Mouse (Mus musculus): Measurements from ENCODE around the gene Pik3c2b. TPM values are rescaled to one million over a fixed set of nuclear protein-coding genes. Genes with fewer than 3 reads are reported as not detected.

The Pik3c2b gene
- polyA plus RNA-seq, 1 experiment from 2014 or later = 10.8 TPM

DNA sequence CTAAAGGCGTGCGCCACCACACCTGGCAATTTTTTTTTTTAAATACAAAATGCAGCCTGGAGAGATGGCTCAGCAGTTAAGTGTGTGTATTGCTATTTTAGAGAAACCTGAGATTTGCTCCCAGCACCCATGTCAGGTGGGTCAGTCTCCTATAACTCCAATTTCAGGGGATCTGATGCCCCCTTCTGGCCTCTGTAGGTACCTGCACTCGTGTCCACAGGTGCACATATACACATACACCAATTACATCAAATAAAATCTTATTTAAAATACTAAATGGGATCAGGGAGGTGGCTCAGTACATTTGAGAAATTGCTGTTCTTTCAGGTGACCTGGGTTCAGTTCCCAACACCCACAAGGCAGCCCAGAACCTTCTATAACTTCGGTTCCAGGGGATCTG, 70.6 kb downstream of the Pik3c2b start:
- Histone ChIP-seq H3K27me3 (no peaks in the 10 kb centered on the region), H3K4me2 (replicated peaks) (no peak overlapping the region), H3K9me3 (0 out of 2 replicates have a peak, but pooled peaks cover 3% of the 10 kb centered on the region), H3K27ac (no peak overlapping the region), H3K9ac (no peak overlapping the region), H3K36me3 (no peaks in the 10 kb centered on the region), H3K4me3 (no peak overlapping the region), H3K4me1 (peaks cover 9% of the 10 kb centered on the region; the same call in 1 of the 2 replicates)
- no peak for ATAC-seq (ENCODE audit: insufficient number of reproducible peaks, insufficient read depth, low FRiP score, low TSS enrichment)
- WGBS = 88% methylated on average over 4 of the region's 4 CpGs

DNA sequence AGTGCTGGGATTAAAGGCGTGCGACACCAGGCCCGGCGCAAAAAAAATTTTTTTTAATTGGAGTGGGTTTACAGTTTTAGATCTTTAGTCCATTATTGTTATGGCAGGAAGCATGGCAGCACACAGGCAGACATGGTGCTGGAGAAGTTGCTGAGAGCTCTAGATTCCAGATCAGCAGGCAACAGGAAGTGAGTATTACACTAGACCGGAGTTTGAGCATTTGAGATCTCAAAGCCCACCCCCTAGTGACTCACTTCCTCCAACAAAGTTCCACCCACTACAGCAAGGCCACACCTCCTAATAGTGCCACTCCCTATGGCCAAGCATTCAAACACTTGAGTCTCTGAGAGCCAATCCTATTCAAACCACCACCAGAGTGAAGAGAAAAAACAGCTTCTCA, 72.7 kb downstream of the Pik3c2b start:
- H3K4me2 ChIP-seq (replicated peaks) = no peak overlapping the region
- no peak overlapping the region for H3K27ac ChIP-seq
- no peak overlapping the region for H3K4me3 ChIP-seq
- H3K9me3 ChIP-seq = 0 out of 2 replicates have a peak, but pooled peaks cover 3% of the 10 kb centered on the region
- no peak for ATAC-seq (ENCODE audit: insufficient number of reproducible peaks, insufficient read depth, low FRiP score, low TSS enrichment)
- H3K36me3 ChIP-seq = no peaks in the 10 kb centered on the region
- H3K4me1 ChIP-seq = peaks cover 9% of the 10 kb centered on the region; the same call in 1 of the 2 replicates
- no peaks in the 10 kb centered on the region for H3K27me3 ChIP-seq
- no peak overlapping the region for H3K9ac ChIP-seq
- WGBS = 91% methylated on average over 5 of the region's 5 CpGs

DNA sequence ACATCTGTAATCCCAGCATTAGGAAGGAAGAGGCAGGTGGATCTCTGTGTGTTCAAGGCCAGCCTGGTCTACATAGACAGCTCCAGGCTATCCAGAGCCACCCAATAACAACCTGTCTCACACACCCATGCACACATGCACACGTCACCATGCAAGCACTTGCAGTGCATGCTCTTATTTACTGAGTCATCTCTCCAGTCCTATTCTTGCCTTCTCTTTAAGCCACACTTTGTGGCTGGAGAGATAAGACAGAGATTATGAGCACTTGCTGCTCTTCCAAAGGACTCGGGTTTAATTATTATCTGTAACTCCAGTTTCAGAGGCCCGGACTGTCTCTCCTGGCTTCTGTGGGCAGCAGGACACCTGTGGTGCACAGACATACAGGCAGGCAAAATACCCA, 73.4 kb downstream of the Pik3c2b start:
- WGBS = 88% methylated on average over 3 of the region's 3 CpGs
- Histone ChIP-seq H3K36me3 (no peaks in the 10 kb centered on the region), H3K4me3 (no peak overlapping the region), H3K4me1 (peaks cover 9% of the 10 kb centered on the region; the same call in 1 of the 2 replicates), H3K27me3 (no peaks in the 10 kb centered on the region), H3K9me3 (0 out of 2 replicates have a peak, but pooled peaks cover 3% of the 10 kb centered on the region), H3K27ac (no peak overlapping the region), H3K4me2 (replicated peaks) (no peak overlapping the region), H3K9ac (no peak overlapping the region)
- no peak for ATAC-seq (ENCODE audit: insufficient number of reproducible peaks, insufficient read depth, low FRiP score, low TSS enrichment)

DNA sequence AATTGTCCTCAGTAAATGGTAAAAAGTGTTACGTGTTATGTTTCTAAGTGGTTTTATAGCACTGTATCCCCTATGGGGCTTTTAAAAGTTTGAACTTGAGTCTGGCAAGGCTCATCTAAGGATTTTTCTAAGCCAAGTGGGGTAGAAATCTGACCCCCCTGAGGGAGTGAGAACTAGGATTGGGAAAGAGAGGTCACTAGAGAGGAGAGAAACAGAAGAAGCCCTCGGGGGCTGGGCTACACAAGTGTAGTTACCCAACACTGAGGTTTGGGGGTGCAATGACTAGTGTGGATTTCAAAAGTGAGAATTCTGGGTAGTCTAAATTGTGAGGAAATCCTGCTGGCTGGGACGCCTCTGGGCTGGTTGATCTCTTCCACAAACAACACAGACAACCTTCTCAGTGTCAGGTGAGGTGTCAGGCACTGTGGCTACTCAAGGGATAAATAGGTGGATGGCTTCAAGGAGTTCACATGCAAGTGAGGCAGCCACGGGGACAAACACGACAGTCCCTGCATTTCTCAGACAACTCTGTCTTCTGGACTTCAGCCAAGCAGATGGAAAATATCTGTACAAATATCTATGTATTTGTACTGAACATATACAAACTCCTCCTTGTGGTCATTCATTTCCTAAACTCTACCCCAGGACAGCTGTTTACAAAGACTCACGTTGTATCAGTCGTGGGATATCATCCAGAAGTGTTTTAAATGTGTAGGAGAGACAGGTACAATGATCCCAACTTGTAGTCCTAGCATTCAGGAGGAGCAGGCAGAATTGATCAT, 74.7 kb downstream of the Pik3c2b start:
- Histone ChIP-seq H3K36me3 (no peaks in the 10 kb centered on the region), H3K4me1 (peaks cover 9% of the 10 kb centered on the region; the same call in 1 of the 2 replicates), H3K9ac (no peak overlapping the region), H3K27me3 (no peaks in the 10 kb centered on the region), H3K27ac (peak overlapping the region; percentile 7; the same call in 1 of the 2 replicates), H3K4me3 (no peak overlapping the region), H3K4me2 (replicated peaks) (no peak overlapping the region), H3K9me3 (no peaks in the 10 kb centered on the region)
- ATAC-seq (ENCODE audit: insufficient number of reproducible peaks, insufficient read depth, low FRiP score, low TSS enrichment) = 0 out of 2 replicates have a peak, but pooled peaks have one; percentile 28
- 42% methylated on average over 7 of the region's 7 CpGs for WGBS

DNA sequence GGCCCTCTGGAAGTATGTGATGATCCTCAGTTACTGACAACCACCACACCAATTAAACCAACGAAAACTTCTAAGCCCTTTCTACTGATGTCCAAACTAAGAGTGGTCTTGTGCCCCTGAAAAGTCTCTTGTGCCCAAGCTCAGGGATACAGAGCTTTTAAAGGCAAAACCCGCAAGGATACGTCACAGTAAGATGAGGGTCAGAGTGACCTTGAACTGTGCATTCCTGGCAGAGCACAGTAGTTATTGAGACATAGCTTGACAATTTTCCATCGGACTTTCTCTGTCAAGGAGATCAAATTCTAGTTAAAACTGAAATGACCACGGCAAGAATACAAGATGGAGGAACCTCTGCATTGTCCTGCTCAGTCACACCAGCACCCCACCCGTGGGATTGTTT, 75.8 kb downstream of the Pik3c2b start:
- no peak overlapping the region for H3K27ac ChIP-seq
- 66% methylated on average over 6 of the region's 6 CpGs for WGBS
- H3K4me3 ChIP-seq = no peak overlapping the region
- no peaks in the 10 kb centered on the region for H3K9me3 ChIP-seq
- no peaks in the 10 kb centered on the region for H3K27me3 ChIP-seq
- H3K36me3 ChIP-seq = no peaks in the 10 kb centered on the region
- H3K4me1 ChIP-seq = peaks cover 9% of the 10 kb centered on the region; the same call in 1 of the 2 replicates
- no peak overlapping the region for H3K4me2 ChIP-seq (replicated peaks)
- no peak overlapping the region for H3K9ac ChIP-seq
- no peak for ATAC-seq (ENCODE audit: insufficient number of reproducible peaks, insufficient read depth, low FRiP score, low TSS enrichment)

DNA sequence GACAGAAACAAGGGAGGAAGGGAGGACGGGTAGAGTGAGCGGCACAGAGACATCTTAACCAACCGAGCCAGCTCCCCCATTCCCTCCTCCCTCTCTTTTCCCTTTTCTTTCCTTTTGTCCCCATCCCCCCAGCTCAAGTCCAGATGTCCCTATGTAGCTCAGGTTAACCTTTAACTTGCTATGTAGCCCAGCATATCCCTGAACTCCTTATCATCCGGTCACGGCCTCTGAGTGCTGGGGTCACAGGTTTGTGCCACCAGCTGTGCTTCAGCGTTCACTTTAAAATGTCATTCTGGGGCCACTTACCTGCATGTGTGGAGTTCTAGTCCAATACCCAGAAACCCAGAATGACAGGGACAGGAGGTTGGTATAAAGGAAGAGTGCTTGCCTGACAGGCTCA, 78.7 kb downstream of the Pik3c2b start:
- H3K9ac ChIP-seq = no peak overlapping the region
- H3K36me3 ChIP-seq = no peaks in the 10 kb centered on the region
- no peak overlapping the region for H3K27ac ChIP-seq
- 75% methylated on average over 6 of the region's 6 CpGs for WGBS
- H3K4me2 ChIP-seq (replicated peaks) = no peak overlapping the region
- no peaks in the 10 kb centered on the region for H3K9me3 ChIP-seq
- no peak for ATAC-seq (ENCODE audit: insufficient number of reproducible peaks, insufficient read depth, low FRiP score, low TSS enrichment)
- no peaks in the 10 kb centered on the region for H3K27me3 ChIP-seq
- H3K4me3 ChIP-seq = no peak overlapping the region
- H3K4me1 ChIP-seq = peaks cover 9% of the 10 kb centered on the region; the same call in 1 of the 2 replicates

DNA sequence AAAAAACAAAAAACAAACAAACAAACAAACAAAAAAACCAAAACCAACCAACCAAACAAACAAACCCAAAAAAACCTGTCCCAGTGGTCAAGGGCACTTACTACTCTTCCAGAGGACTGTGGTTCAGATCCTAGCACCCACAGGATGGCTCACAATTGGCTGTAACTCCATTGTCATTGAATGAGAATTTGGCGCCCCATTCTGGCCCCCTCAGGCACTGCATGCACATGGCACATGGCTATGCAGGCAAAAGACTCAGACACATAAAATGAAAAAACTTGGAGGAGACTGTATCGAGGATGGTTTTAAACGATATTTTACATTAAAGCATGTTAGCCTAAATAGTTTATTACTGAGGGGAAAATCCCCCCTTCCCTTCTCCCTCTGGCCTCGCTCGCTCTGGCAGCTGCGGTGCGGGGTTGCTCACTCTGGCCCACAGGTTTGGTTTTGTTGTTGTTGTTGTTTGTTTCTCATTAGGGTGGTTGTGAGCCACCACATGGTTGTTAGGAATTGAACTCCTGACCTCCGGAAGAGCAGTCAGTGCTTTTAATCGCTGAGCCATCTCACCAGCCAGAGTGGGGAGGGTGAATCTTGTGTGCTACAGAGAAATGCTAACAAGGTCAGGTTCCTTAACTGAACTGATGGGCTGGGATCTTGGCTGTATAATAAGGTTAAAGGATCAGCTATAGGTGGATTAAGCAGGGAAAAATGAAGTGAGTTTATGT, 80.3 kb downstream of the Pik3c2b start:
- H3K9ac ChIP-seq = no peak overlapping the region
- no peak overlapping the region for H3K4me2 ChIP-seq (replicated peaks)
- peaks cover 11% of the 10 kb centered on the region; the same call in 1 of the 2 replicates for H3K4me1 ChIP-seq
- no peak for ATAC-seq (ENCODE audit: insufficient number of reproducible peaks, insufficient read depth, low FRiP score, low TSS enrichment)
- no peak overlapping the region for H3K4me3 ChIP-seq
- H3K27me3 ChIP-seq = no peaks in the 10 kb centered on the region
- no peaks in the 10 kb centered on the region for H3K36me3 ChIP-seq
- no peaks in the 10 kb centered on the region for H3K9me3 ChIP-seq
- WGBS = 87% methylated on average over 9 of the region's 9 CpGs
- H3K27ac ChIP-seq = no peak overlapping the region

DNA sequence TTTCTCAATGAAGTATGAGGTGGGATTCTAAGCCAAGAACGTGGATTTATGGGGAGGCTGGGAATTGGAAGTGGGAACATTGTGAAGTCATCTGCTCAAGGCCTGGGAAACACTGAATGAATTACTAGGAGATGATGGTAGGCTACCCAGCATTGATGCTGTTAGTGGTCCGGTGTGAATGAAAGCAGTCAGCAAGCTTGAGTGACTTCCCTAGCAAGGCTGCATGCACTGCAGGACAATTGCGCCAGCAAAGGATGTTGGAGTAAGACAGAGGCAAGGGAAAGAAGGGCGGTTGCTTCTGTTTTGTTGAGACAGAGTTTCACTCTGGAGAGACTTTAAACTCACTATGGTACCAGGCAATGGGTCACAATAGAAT, 80.9 kb downstream of the Pik3c2b start:
- no peaks in the 10 kb centered on the region for H3K36me3 ChIP-seq
- H3K4me1 ChIP-seq = peaks cover 11% of the 10 kb centered on the region; the same call in 1 of the 2 replicates
- no peak for ATAC-seq (ENCODE audit: insufficient number of reproducible peaks, insufficient read depth, low FRiP score, low TSS enrichment)
- 65% methylated on average over 4 of the region's 4 CpGs for WGBS
- no peak overlapping the region for H3K4me3 ChIP-seq
- no peaks in the 10 kb centered on the region for H3K27me3 ChIP-seq
- H3K27ac ChIP-seq = no peak overlapping the region
- H3K9ac ChIP-seq = no peak overlapping the region
- H3K4me2 ChIP-seq (replicated peaks) = no peak overlapping the region
- H3K9me3 ChIP-seq = no peaks in the 10 kb centered on the region

DNA sequence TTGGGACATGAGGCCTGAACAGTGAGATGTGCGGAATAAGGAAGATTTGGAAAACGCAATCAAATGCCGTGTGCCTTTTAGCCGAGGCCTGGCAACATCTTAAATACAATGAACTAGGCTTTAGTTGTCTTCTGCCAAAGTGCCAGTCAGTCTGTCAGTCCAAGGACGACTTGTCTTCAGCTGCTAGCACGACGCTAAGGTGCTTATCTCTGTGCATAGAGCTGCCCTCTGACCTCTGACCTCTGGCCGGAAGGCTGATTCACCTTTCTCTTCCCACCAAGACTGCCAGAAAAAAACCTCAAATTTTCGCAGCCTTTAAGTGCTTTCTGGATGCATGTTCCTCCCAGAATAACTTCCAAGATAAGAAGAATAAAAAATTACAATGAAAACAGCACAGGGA, 81.9 kb downstream of the Pik3c2b start:
- H3K36me3 ChIP-seq = no peaks in the 10 kb centered on the region
- H3K9ac ChIP-seq = no peak overlapping the region
- H3K4me1 ChIP-seq = peaks cover 11% of the 10 kb centered on the region; the same call in 1 of the 2 replicates
- H3K27me3 ChIP-seq = no peaks in the 10 kb centered on the region
- no peak for ATAC-seq (ENCODE audit: insufficient number of reproducible peaks, insufficient read depth, low FRiP score, low TSS enrichment)
- no peak overlapping the region for H3K4me2 ChIP-seq (replicated peaks)
- 53% methylated on average over 9 of the region's 9 CpGs for WGBS
- H3K4me3 ChIP-seq = no peak overlapping the region
- H3K27ac ChIP-seq = no peak overlapping the region
- H3K9me3 ChIP-seq = no peaks in the 10 kb centered on the region

DNA sequence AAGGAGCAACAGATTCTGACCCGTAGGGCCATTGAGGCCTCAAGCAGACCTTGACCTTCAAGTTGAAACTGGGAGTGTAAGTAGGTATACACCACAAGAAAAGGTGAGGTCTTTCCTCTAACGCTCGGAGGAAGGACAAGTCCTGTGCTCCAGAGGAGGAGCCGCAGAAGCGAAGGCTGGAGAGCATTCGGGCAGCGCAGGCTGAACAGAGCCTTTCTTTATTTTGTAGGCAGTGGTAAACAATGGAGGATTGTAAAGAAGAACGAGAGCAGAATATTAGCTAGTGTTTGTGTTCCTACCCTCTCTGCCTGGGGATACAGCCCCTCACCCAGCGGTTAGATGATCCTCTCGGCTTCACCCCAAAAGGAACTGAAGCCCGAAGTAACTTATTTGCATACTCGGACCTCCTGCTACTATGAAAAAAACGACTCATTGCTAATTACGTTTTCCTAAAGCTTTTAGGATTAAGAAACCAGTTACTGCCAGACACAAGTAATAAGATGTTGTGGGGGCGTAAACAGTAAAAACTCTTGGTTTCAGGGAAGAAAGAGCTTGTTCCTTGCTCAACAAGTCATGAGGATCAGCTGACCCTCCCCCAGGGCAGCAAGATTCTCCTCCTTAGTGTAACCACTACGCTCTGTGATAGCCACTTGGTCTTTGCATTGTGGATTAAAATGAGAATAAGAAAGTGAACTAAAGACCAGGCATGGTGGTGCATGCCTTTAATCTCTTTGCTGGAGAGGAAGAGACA, 84.2 kb downstream of the Pik3c2b start:
- H3K4me1 ChIP-seq = peaks cover 33% of the 10 kb centered on the region
- no peak for ATAC-seq (ENCODE audit: insufficient number of reproducible peaks, insufficient read depth, low FRiP score, low TSS enrichment)
- no peaks in the 10 kb centered on the region for H3K27me3 ChIP-seq
- no peak overlapping the region for H3K4me3 ChIP-seq
- no peak overlapping the region for H3K9ac ChIP-seq
- H3K27ac ChIP-seq = peak overlapping the region; percentile 98; the same call in 1 of the 2 replicates
- H3K4me2 ChIP-seq (replicated peaks) = peak overlapping the region; percentile 3; the same call in 1 of the 2 replicates
- H3K36me3 ChIP-seq = no peaks in the 10 kb centered on the region
- no peaks in the 10 kb centered on the region for H3K9me3 ChIP-seq
- 17% methylated on average over 16 of the region's 16 CpGs for WGBS
